Mouse (Mus musculus) CH12.LX (cell line): Measurements from ENCODE around the gene Nelfcd.
A peak's percentile ranks its signal among the peaks of the same experiment; 100 is the strongest.

ENCODE experiments used
- CHD1 ChIP-seq: IDR thresholded peaks from 2 replicates; pipeline ENCODE4 v1.6.1; 2012; ENCODE audit warnings: low read depth, low read length, improper control_type of control experiment, inconsistent platforms
- CHD2 ChIP-seq: IDR thresholded peaks from 2 replicates; pipeline ENCODE4 v1.6.1; 2011; ENCODE audit warnings: low read length, improper control_type of control experiment
- CTCF ChIP-seq, 2 experiments: IDR thresholded peaks in 1 of 2; conservative IDR thresholded peaks in 1 of 2; 2 replicates each; pipeline ENCODE4 v1.5.1; 2011 to 2012; ENCODE audit warnings: low read depth in 2 of 2, low read length in 2 of 2, improper control_type of control experiment in 1 of 2, inconsistent platforms in 1 of 2, mild to moderate bottlenecking in 1 of 2, moderate library complexity in 1 of 2
- HCFC1 ChIP-seq: IDR thresholded peaks from 2 replicates; pipeline ENCODE4 v1.6.1; 2012; ENCODE audit warnings: low read depth, mild to moderate bottlenecking, inconsistent platforms, low read length, improper control_type of control experiment
- JUND ChIP-seq: conservative IDR thresholded peaks from 2 replicates; pipeline ENCODE4 v1.6.1; 2011; ENCODE audit warnings: low read depth, low read length, improper control_type of control experiment
- MAFK ChIP-seq: IDR thresholded peaks from 2 replicates; pipeline ENCODE4 v1.6.1; 2011; ENCODE audit warnings: low read length, improper control_type of control experiment; ENCODE audit not compliant: insufficient replicate concordance
- MAX ChIP-seq: IDR thresholded peaks from 2 replicates; pipeline ENCODE4 v1.6.1; 2011; ENCODE audit warnings: low read length, improper control_type of control experiment
- MXI1 ChIP-seq: IDR thresholded peaks from 2 replicates; pipeline ENCODE4 v1.6.1; 2011; ENCODE audit warnings: mild to moderate bottlenecking, low read depth, low read length, improper control_type of control experiment
- RAD21 ChIP-seq: IDR thresholded peaks from 2 replicates; pipeline ENCODE4 v1.6.1; 2011; ENCODE audit warnings: low read depth, mild to moderate bottlenecking, low read length, improper control_type of control experiment, moderate library complexity
- SIN3A ChIP-seq: IDR thresholded peaks from 2 replicates; pipeline ENCODE4 v1.6.1; 2012; ENCODE audit warnings: low read length, improper control_type of control experiment, inconsistent platforms
- SMC3 ChIP-seq: IDR thresholded peaks from 2 replicates; pipeline ENCODE4 v1.6.1; 2011; ENCODE audit warnings: low read depth, low read length, improper control_type of control experiment
- USF1 ChIP-seq: IDR thresholded peaks from 2 replicates; pipeline ENCODE4 v1.6.1; 2014; ENCODE audit warnings: low read depth, mild to moderate bottlenecking, inconsistent platforms, low read length, improper control_type of control experiment
- ZMIZ1 ChIP-seq: IDR thresholded peaks from 2 replicates; pipeline ENCODE4 v1.6.1; 2012; ENCODE audit warnings: low read depth, mild to moderate bottlenecking, inconsistent platforms, low read length, improper control_type of control experiment

DNA sequence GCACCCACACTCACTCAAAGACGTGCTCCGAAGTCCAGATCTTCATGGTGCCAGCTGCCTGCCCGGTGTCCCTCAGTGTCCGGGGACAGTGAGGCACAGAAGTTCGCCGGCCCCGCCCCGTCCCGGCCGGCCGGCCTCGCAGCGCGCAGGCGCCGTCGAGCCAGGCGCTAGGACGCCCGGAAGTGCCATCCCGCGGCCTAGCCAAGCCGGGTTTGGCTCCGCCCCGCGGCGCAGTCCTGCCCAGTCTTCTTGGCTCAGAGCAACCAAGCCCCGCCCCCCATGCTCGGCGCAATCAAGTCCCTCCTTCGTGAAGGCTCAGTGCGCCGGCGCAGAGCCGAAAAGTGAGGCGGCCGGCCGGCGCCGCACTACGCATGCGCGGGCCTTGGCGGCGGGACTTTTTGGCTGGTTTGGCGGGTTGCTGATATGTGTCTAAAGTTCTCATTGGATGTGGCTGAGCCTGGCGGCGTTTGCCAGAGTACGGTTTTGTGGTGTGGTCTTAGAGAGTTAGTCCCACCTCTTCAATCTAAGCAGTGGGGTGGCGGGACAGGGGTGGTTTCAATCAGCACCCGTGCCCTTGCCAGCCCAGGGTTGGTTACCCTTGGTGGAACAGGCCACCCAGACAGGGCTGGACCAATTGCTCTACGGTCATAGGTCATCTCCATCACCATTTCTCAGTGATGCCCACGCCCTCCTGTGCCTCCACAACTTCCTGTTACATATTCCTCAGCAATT lies 57.4 kb downstream of the Nelfcd start, which contains the start of gene Prelid3b:
- TF ChIP-seq CTCF (conservative IDR thresholded peaks at IDR 0.05 in 1 of 2, IDR thresholded peaks at IDR 0.05 in 1 of 2; ENCODE audit: low read depth in 2 of 2, low read length in 2 of 2) (no peak), SMC3 (no peak), SIN3A (peak; percentile 43), MAX (no peak), ZMIZ1 (peak; percentile 13; the same call in 1 of the 2 replicates), CHD2 (no peak), HCFC1 (peak; percentile 47), MAFK (no peak), CHD1 (no peak), MXI1 (no peak), RAD21 (no peak), JUND (no peak), USF1 (no peak)
